Mouse (Mus musculus) left cerebral cortex, adult 9 months (tissue): ENCODE measurements around the gene Chrna9.

Source experiments
- DNase-seq, 2 experiments: peaks; one replicate each; pipeline ENCODE4 v3.0.0; 2022; ENCODE audit warnings: low spot score in 2 of 2

Gene Chrna9

GRCm38 (mm10) chr5:65934783-65935182 lies at the start of gene Chrna9:
TSS of gene Chrna9 (plus strand) at chr5:65934921.
- no peak for DNase-seq

GRCm38 (mm10) chr5:65885699-65886443 lies 48.9 kb upstream of the Chrna9 start:
- no peak for DNase-seq

GRCm38 (mm10) chr5:65888102-65888501 lies 46.6 kb upstream of the Chrna9 start:
- no peak for DNase-seq

- DNase-seq = no peak
Measured at GRCm38 (mm10) chr5:65888998-65889397, 45.7 kb upstream of the Chrna9 start.

GRCm38 (mm10) chr5:65891251-65891826 lies 43.4 kb upstream of the Chrna9 start:
- DNase-seq = no peak

GRCm38 (mm10) chr5:65895121-65895692 lies 39.5 kb upstream of the Chrna9 start:
- no peak for DNase-seq

- no peak for DNase-seq
Measured at GRCm38 (mm10) chr5:65895764-65896163, 39.0 kb upstream of the Chrna9 start.

- no peak for DNase-seq
Measured at GRCm38 (mm10) chr5:65897731-65898130, 37.0 kb upstream of the Chrna9 start.

- DNase-seq = no peak
Measured at GRCm38 (mm10) chr5:65898683-65899082, 36.0 kb upstream of the Chrna9 start.

GRCm38 (mm10) chr5:65900113-65900512 lies 34.6 kb upstream of the Chrna9 start:
- DNase-seq = no peak

- no peak for DNase-seq
Measured at GRCm38 (mm10) chr5:65900862-65901265, 33.9 kb upstream of the Chrna9 start.

- DNase-seq = no peak
Measured at GRCm38 (mm10) chr5:65901868-65902418, 32.8 kb upstream of the Chrna9 start.

- DNase-seq = no peak
Measured at GRCm38 (mm10) chr5:65902811-65903210, 31.9 kb upstream of the Chrna9 start.

- no peak for DNase-seq
Measured at GRCm38 (mm10) chr5:65904476-65904875, 30.2 kb upstream of the Chrna9 start.

GRCm38 (mm10) chr5:65908751-65909150 lies 26.0 kb upstream of the Chrna9 start:
- DNase-seq = no peak

- peak in 1 of 2 experiments; percentile 11 for DNase-seq
Measured at GRCm38 (mm10) chr5:65909321-65909720, 25.4 kb upstream of the Chrna9 start.

GRCm38 (mm10) chr5:65910398-65910797 lies 24.3 kb upstream of the Chrna9 start:
- no peak for DNase-seq

GRCm38 (mm10) chr5:65911676-65912075 lies 23.0 kb upstream of the Chrna9 start:
- no peak for DNase-seq

GRCm38 (mm10) chr5:65912201-65912600 lies 22.5 kb upstream of the Chrna9 start:
- no peak for DNase-seq

GRCm38 (mm10) chr5:65913126-65913525 lies 21.6 kb upstream of the Chrna9 start:
- DNase-seq = no peak

GRCm38 (mm10) chr5:65914342-65914741 lies 20.4 kb upstream of the Chrna9 start:
- no peak for DNase-seq

GRCm38 (mm10) chr5:65916930-65917329 lies 17.8 kb upstream of the Chrna9 start:
- DNase-seq = no peak

- no peak for DNase-seq
Measured at GRCm38 (mm10) chr5:65918601-65919000, 16.1 kb upstream of the Chrna9 start.
